Comparison of ENCODE assay signal across 10 mouse cellular contexts in genomic region chr6:93657187-93657974, GRCm38 (mm10).
DNase-seq lines count a peak whose midpoint lies in the region; ATAC-seq and TF ChIP-seq lines count a peak whose summit lies in the region.
"Had no signal": no experiment of that assay in that cellular context is flagged by ENCODE, and none has a peak within 500 bp of the region (broad histone marks: within the 10 kb centered on the region; RNA-seq: fewer than 3 reads in every experiment).

No protein-coding gene starts in this region.

- TF ChIP-seq CTCF in midbrain, postnatal 0 days (IDR thresholded peaks at IDR 0.05) = peak; percentile 74

- H3K4me1 ChIP-seq in midbrain, embryonic 11.5 days (ENCODE audit: control insufficient read depth, insufficient read depth, low read length) = no peaks in the 10 kb centered on the region
- H3K4me1 ChIP-seq in midbrain, embryonic 13.5 days (replicated peaks) = no peaks in the 10 kb centered on the region
- H3K4me1 ChIP-seq in embryonic facial prominence, embryonic 11.5 days (ENCODE audit: control insufficient read depth, insufficient read depth, low read length) = no peaks in the 10 kb centered on the region
- H3K4me1 ChIP-seq in midbrain, postnatal 0 days (ENCODE audit: insufficient read depth, low read length) = 0 out of 2 replicates have a peak, but pooled peaks cover 3% of the 10 kb centered on the region
- H3K4me1 ChIP-seq: embryonic facial prominence, embryonic 12.5 days had no signal

- no peaks in the 10 kb centered on the region for H3K9me3 ChIP-seq in midbrain, embryonic 11.5 days (ENCODE audit: control insufficient read depth, low read length)
- no peaks in the 10 kb centered on the region for H3K9me3 ChIP-seq in midbrain, embryonic 13.5 days
- H3K9me3 ChIP-seq in embryonic facial prominence, embryonic 11.5 days (replicated peaks; ENCODE audit: control insufficient read depth, low read length) = no peaks in the 10 kb centered on the region
- no peaks in the 10 kb centered on the region for H3K9me3 ChIP-seq in midbrain, postnatal 0 days (ENCODE audit: low read length)
- H3K9me3 ChIP-seq: embryonic facial prominence, embryonic 12.5 days; neural tube, embryonic 13.5 days had no signal

- H3K9ac ChIP-seq in midbrain, embryonic 11.5 days (ENCODE audit: low read length) = no peak overlapping the region
- no peak overlapping the region for H3K9ac ChIP-seq in midbrain, embryonic 13.5 days (replicated peaks)
- H3K9ac ChIP-seq in embryonic facial prominence, embryonic 11.5 days (replicated peaks; ENCODE audit: low read length) = no peak overlapping the region
- H3K9ac ChIP-seq in midbrain, postnatal 0 days (replicated peaks; ENCODE audit: low read length, poor library complexity, severe bottlenecking) = no peak overlapping the region
- H3K9ac ChIP-seq: embryonic facial prominence, embryonic 12.5 days; neural tube, embryonic 13.5 days had no signal

- no peak overlapping the region for H3K4me3 ChIP-seq in midbrain, embryonic 11.5 days (ENCODE audit: low read depth, low read length)
- no peak overlapping the region for H3K4me3 ChIP-seq in midbrain, embryonic 13.5 days (replicated peaks)
- H3K4me3 ChIP-seq in embryonic facial prominence, embryonic 11.5 days (ENCODE audit: low read depth, low read length) = no peak overlapping the region
- H3K4me3 ChIP-seq in midbrain, postnatal 0 days (ENCODE audit: low read depth, low read length) = no peak overlapping the region
- H3K4me3 ChIP-seq: embryonic facial prominence, embryonic 12.5 days; neural tube, embryonic 13.5 days had no signal

- intact Hi-C loops in heart, postnatal 14 days (cut with DNase I) = loop anchor here (5.0 kb wide), 1 partner anchor 325 kb away; no protein-coding TSS in a partner anchor

- no peaks in the 10 kb centered on the region for H3K27me3 ChIP-seq in midbrain, embryonic 11.5 days (ENCODE audit: control insufficient read depth, insufficient read depth, low read length)
- H3K27me3 ChIP-seq in midbrain, embryonic 13.5 days = no peaks in the 10 kb centered on the region
- no peaks in the 10 kb centered on the region for H3K27me3 ChIP-seq in embryonic facial prominence, embryonic 11.5 days (ENCODE audit: control insufficient read depth, insufficient read depth, low read length)
- H3K27me3 ChIP-seq in midbrain, postnatal 0 days (ENCODE audit: insufficient read depth, low read length) = no peaks in the 10 kb centered on the region
- H3K27me3 ChIP-seq: embryonic facial prominence, embryonic 12.5 days; neural tube, embryonic 13.5 days had no signal

- no peak for ATAC-seq in midbrain, embryonic 11.5 days (ENCODE audit: low FRiP score)
- no peak for ATAC-seq in midbrain, embryonic 13.5 days
- no peak for ATAC-seq in embryonic facial prominence, embryonic 11.5 days (replicated peaks; ENCODE audit: insufficient number of reproducible peaks, low FRiP score, low TSS enrichment, low read depth)
- no peak for ATAC-seq in midbrain, postnatal 0 days (ENCODE audit: low FRiP score)

- DNase-seq in midbrain, embryonic 11.5 days (ENCODE audit: low spot score, missing footprints) = peak; percentile 97
- peak; percentile 35 to 56 for DNase-seq in adrenal gland, postnatal 4 days (ENCODE audit: low spot score in 2 of 2)
- DNase-seq in embryonic facial prominence, embryonic 11.5 days (ENCODE audit: low spot score) = peak; percentile 75
- peak; percentile 81 to 84 for DNase-seq in heart, postnatal 14 days
- DNase-seq in layer of hippocampus, postnatal 36 days = peak; percentile 41 to 44
- peak; percentile 48 for DNase-seq in midbrain, postnatal 0 days (ENCODE audit: low spot score)
- DNase-seq in urinary bladder, postnatal 36 days (ENCODE audit: low spot score in 2 of 2) = peak; percentile 63 to 68

- H3K36me3 ChIP-seq in midbrain, embryonic 11.5 days (ENCODE audit: control insufficient read depth, insufficient read depth, low read length) = no peaks in the 10 kb centered on the region
- H3K36me3 ChIP-seq in midbrain, embryonic 13.5 days = no peaks in the 10 kb centered on the region
- H3K36me3 ChIP-seq in embryonic facial prominence, embryonic 11.5 days (replicated peaks; ENCODE audit: control insufficient read depth, insufficient read depth, low read depth, low read length) = no peaks in the 10 kb centered on the region
- H3K36me3 ChIP-seq in midbrain, postnatal 0 days (ENCODE audit: insufficient read depth, low read length) = no peaks in the 10 kb centered on the region
- H3K36me3 ChIP-seq: embryonic facial prominence, embryonic 12.5 days; neural tube, embryonic 13.5 days had no signal

- no peak overlapping the region for H3K27ac ChIP-seq in midbrain, embryonic 11.5 days (ENCODE audit: low read depth, low read length)
- H3K27ac ChIP-seq in midbrain, embryonic 13.5 days = no peak overlapping the region
- no peak overlapping the region for H3K27ac ChIP-seq in embryonic facial prominence, embryonic 11.5 days (replicated peaks; ENCODE audit: low read depth, low read length)
- no peak overlapping the region for H3K27ac ChIP-seq in midbrain, postnatal 0 days (ENCODE audit: low read depth, low read length)
- H3K27ac ChIP-seq: embryonic facial prominence, embryonic 12.5 days; neural tube, embryonic 13.5 days had no signal

- no peak overlapping the region for H3K4me2 ChIP-seq in midbrain, embryonic 11.5 days
- no peak overlapping the region for H3K4me2 ChIP-seq in midbrain, embryonic 13.5 days (replicated peaks)
- H3K4me2 ChIP-seq in embryonic facial prominence, embryonic 11.5 days (ENCODE audit: low read depth, low read length) = no peak overlapping the region
- no peak overlapping the region for H3K4me2 ChIP-seq in midbrain, postnatal 0 days (ENCODE audit: low read depth, low read length, poor library complexity, severe bottlenecking)
- H3K4me2 ChIP-seq: embryonic facial prominence, embryonic 12.5 days; neural tube, embryonic 13.5 days had no signal

- WGBS in midbrain, embryonic 11.5 days = 38% methylated on average over 13 of the region's 13 CpGs
- WGBS in midbrain, embryonic 13.5 days = 35% methylated on average over 13 of the region's 13 CpGs
- 46% methylated on average over 13 of the region's 13 CpGs for WGBS in embryonic facial prominence, embryonic 11.5 days
- WGBS in midbrain, postnatal 0 days = 29% methylated on average over 13 of the region's 13 CpGs

Comparison
In these comparisons a context has a peak if more than half of its experiments do, and no peak if none do; other contexts are left out.
1. DNase-seq: peak in every context shown above with its lines; median percentile 97 in midbrain, embryonic 11.5 days; 82 in heart, postnatal 14 days; 75 in embryonic facial prominence, embryonic 11.5 days; 66 in urinary bladder, postnatal 36 days; 48 in midbrain, postnatal 0 days; 46 in adrenal gland, postnatal 4 days; 42 in layer of hippocampus, postnatal 36 days.